Mouse (Mus musculus): Measurements from ENCODE around the gene Sectm1a. TPM values are rescaled to one million over a fixed set of nuclear protein-coding genes. Genes with fewer than 3 reads are reported as not detected.
"Not testable (repeated sequence)": the region's sequence is repeated elsewhere in the genome, so short reads cannot be mapped to it uniquely, and the experiment has no call there.

The Sectm1a gene
- polyA plus RNA-seq, 1 experiment from 2014 or later, result not detected

DNA sequence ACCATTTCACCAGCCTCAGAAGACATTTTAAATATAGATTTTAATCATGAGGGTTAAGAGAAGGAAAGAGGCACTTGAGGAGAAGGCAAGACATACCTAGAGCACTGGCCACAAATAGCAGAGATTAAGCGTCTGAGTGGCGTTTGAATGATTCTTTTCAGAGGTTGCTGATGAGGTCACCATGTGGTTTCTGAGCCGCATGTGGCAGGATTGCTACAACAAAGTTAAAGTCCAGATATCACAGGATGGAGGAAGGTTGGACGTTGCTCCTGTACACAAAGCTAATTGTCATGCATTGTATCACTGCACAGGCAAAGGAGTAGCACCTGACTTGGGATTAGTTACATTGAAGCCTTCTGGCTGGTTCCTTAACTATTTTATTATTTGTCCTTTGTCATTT lies 5.3 kb upstream of the Sectm1a start:
- no peaks in the 10 kb centered on the region for H3K9me3 ChIP-seq (replicated peaks)
- H3K4me2 ChIP-seq, result no peak overlapping the region
- ATAC-seq (ENCODE audit: low FRiP score), result no peak
- no peak overlapping the region for H3K27ac ChIP-seq (replicated peaks)
- H3K4me1 ChIP-seq, result no peaks in the 10 kb centered on the region
- WGBS, result 77% methylated on average over 4 of the region's 4 CpGs
- no peak overlapping the region for H3K9ac ChIP-seq (replicated peaks)
- H3K36me3 ChIP-seq, result no peaks in the 10 kb centered on the region
- H3K27me3 ChIP-seq (replicated peaks), result no peaks in the 10 kb centered on the region
- H3K4me3 ChIP-seq (replicated peaks), result no peak overlapping the region

DNA sequence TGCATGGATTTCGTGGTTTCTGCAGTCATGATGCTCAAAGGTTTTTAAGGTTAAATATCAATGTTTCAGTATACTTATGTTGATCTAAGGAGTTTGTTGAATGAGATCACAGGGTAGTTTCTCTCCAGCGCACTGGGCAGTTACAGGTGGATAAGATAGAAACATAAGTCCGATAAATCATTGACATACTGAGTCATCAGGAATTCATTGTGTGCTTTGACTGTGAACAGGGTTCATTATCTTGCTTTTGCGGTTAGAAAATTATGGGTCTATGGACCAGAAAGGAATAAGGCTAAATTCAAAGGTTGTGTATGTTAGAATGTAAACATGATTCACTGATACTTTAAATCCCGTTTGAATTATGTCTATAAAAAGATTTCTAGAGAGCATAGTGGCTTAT lies 4.2 kb upstream of the Sectm1a start:
- Histone ChIP-seq H3K4me3 (replicated peaks) (no peak overlapping the region), H3K27me3 (replicated peaks) (no peaks in the 10 kb centered on the region), H3K9ac (replicated peaks) (no peak overlapping the region), H3K9me3 (replicated peaks) (no peaks in the 10 kb centered on the region), H3K4me2 (no peak overlapping the region), H3K4me1 (no peaks in the 10 kb centered on the region), H3K36me3 (no peaks in the 10 kb centered on the region), H3K27ac (replicated peaks) (no peak overlapping the region)
- no peak for ATAC-seq (ENCODE audit: low FRiP score)
- 77% methylated on average over 5 of the region's 5 CpGs for WGBS

DNA sequence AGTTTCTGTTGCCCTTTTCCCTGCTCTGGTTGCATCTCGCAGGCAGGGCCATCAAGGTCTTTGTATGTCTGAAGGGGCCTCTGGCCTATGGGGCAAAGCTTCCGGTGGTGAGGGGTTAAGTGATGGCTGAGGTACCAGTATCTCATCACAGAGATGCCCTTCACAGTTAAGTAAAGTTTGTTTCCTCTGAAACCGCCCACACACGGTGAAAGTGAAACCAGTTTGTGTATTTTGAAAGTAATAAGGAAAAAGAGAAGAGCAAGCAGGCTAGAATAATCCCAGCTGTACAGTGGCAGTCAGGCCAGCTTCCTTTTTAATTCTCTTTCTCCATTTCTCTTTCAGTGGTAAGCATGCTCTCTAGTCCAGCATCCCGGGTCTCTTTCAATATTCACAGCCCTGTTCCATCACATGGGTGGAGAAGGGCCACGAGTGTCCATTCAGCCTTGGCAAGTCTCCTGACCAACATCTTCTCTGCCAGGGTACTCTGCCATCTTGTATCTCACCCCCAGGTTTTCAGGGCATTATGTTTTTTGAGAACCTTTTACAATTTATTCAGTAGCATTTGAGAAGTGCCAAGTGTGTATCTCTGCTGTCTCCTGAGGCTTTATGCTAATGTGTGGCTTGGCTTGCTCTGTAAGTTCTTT lies 2.0 kb upstream of the Sectm1a start:
- no peaks in the 10 kb centered on the region for H3K4me1 ChIP-seq
- WGBS, result 78% methylated on average over 6 of the region's 6 CpGs
- H3K27ac ChIP-seq (replicated peaks), result no peak overlapping the region
- H3K9me3 ChIP-seq (replicated peaks), result no peaks in the 10 kb centered on the region
- H3K27me3 ChIP-seq (replicated peaks), result no peaks in the 10 kb centered on the region
- H3K4me2 ChIP-seq, result no peak overlapping the region
- H3K4me3 ChIP-seq (replicated peaks), result no peak overlapping the region
- no peaks in the 10 kb centered on the region for H3K36me3 ChIP-seq
- no peak overlapping the region for H3K9ac ChIP-seq (replicated peaks)
- ATAC-seq (ENCODE audit: low FRiP score), result no peak

DNA sequence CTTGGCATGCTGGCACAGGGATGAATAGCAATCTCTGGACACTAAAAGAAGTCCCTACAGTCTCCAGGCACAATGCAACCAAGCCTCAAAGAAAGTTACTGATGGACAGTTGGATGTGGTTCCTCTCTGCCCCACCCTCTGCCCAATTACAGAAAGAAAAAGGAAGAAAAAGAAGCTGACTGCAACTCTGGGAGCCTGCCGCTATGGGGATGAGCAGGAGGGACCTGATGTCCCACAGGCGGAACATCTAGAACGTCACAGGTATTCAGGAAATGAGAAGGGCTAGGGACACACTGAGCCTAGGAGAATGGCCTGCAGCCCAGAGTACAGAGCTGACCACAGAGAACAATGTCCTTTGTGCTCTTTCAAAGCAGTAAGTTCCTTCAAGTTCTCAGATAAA lies 1.2 kb upstream of the Sectm1a start:
- ATAC-seq (ENCODE audit: low FRiP score), result no peak
- 88% methylated on average over 3 of the region's 3 CpGs for WGBS
- Histone ChIP-seq H3K36me3 (no peaks in the 10 kb centered on the region), H3K9ac (replicated peaks) (no peak overlapping the region), H3K27me3 (replicated peaks) (no peaks in the 10 kb centered on the region), H3K9me3 (replicated peaks) (no peaks in the 10 kb centered on the region), H3K4me2 (no peak overlapping the region), H3K27ac (replicated peaks) (no peak overlapping the region), H3K4me1 (no peaks in the 10 kb centered on the region), H3K4me3 (replicated peaks) (no peak overlapping the region)

DNA sequence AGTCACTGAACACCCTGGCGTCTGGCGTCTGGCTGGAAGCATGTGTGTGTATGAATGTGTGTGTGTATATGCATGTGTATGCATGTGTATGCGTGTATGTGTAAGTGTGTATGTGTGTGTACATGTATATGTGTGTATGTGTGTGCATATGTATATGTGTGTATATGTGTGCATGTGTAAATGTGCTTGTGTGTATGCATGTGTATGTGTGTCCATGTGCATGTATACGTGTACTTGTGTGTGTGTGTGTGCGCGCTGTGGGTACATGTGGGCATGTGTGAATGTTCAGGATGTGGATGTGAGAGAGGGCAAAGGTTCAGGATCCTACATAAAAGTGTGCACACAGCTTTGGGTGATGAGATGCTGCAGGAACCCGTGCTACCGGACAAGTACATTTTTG lies 690 bp downstream of the Sectm1a start:
- ATAC-seq (ENCODE audit: low FRiP score), result no peak
- H3K36me3 ChIP-seq, result no peaks in the 10 kb centered on the region
- H3K9ac ChIP-seq (replicated peaks), result no peak overlapping the region
- H3K4me3 ChIP-seq (replicated peaks), result no peak overlapping the region
- WGBS, result 95% methylated on average over 8 of the region's 8 CpGs
- no peaks in the 10 kb centered on the region for H3K9me3 ChIP-seq (replicated peaks)
- no peak overlapping the region for H3K4me2 ChIP-seq
- no peak overlapping the region for H3K27ac ChIP-seq (replicated peaks)
- H3K4me1 ChIP-seq, result no peaks in the 10 kb centered on the region
- no peaks in the 10 kb centered on the region for H3K27me3 ChIP-seq (replicated peaks)

DNA sequence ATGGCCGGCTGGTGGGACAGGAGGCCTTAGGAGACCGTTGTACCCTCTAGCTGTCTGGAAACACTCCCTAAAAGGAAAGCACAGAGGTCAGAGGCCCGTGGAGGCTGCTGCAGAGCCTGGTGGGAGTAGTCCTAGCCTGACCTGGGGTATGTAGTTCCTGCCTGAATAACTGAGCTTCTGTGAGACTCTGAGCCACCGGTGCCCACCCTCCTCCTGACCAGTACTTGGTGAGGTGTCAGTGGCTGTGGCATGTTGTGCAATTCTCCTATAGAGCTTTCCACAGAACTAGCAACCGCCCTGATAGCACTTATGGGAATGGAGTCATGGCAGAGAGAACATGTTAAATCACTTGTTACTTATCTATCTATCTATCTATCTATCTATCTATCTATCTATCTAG lies 5.4 kb downstream of the Sectm1a start:
- Histone ChIP-seq H3K9ac (replicated peaks) (no peak overlapping the region), H3K4me2 (no peak overlapping the region), H3K27ac (replicated peaks) (no peak overlapping the region), H3K36me3 (no peaks in the 10 kb centered on the region), H3K9me3 (replicated peaks) (no peaks in the 10 kb centered on the region), H3K4me3 (replicated peaks) (no peak overlapping the region), H3K27me3 (replicated peaks) (no peaks in the 10 kb centered on the region), H3K4me1 (no peaks in the 10 kb centered on the region)
- 73% methylated on average over 5 of the region's 5 CpGs for WGBS
- ATAC-seq (ENCODE audit: low FRiP score), result no peak

DNA sequence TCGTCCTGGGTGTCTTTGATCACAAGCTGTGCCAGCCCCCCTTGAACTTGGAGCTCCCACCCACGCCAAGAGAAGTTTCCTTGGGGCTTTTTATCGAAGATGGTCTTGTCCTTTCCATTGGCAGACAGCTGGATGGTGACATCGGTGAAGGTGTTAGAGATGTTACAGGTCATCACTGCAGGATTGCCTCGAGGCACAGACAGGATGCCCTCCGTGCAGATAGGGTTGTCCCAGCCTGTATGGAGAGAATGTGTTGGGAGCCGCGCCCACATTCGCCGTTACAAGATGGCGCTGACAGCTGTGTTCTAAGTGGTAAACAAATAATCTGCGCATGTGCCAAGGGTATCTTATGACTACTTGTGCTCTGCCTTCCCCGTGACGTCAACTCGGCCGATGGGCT lies 11.4 kb downstream of the Sectm1a start:
- not testable (repeated sequence) for H3K4me1 ChIP-seq; H3K4me3 ChIP-seq (replicated peaks); H3K9me3 ChIP-seq (replicated peaks); H3K9ac ChIP-seq (replicated peaks); H3K27me3 ChIP-seq (replicated peaks); H3K4me2 ChIP-seq; H3K36me3 ChIP-seq; H3K27ac ChIP-seq (replicated peaks); ATAC-seq (ENCODE audit: low FRiP score)
- 94% methylated on average over 12 of the region's 16 CpGs for WGBS

DNA sequence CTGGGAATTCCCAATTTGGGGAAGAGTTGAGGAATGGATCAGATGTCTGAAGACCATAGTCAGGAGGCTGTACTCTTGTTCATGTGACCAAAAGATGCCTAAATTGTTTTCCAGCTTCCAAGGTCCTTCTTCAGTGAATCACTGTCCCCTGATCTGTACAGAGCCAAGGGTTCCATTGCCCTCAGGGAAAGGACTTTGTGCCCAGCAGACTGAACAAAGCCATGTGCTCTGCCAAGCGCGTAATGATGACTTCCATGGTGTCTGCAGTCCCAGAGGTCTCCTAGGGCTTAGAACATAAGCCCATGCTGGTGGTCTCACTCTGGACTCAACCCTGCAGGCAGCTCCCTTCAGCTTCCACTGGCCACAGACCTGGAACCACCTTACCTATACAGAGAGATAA lies 13.1 kb downstream of the Sectm1a start:
- no peak overlapping the region for H3K27ac ChIP-seq (replicated peaks)
- H3K4me2 ChIP-seq, result no peak overlapping the region
- no peak for ATAC-seq (ENCODE audit: low FRiP score)
- 90% methylated on average over 2 of the region's 2 CpGs for WGBS
- no peaks in the 10 kb centered on the region for H3K9me3 ChIP-seq (replicated peaks)
- H3K27me3 ChIP-seq (replicated peaks), result no peaks in the 10 kb centered on the region
- no peaks in the 10 kb centered on the region for H3K36me3 ChIP-seq
- no peak overlapping the region for H3K4me3 ChIP-seq (replicated peaks)
- H3K4me1 ChIP-seq, result no peaks in the 10 kb centered on the region
- H3K9ac ChIP-seq (replicated peaks), result no peak overlapping the region

DNA sequence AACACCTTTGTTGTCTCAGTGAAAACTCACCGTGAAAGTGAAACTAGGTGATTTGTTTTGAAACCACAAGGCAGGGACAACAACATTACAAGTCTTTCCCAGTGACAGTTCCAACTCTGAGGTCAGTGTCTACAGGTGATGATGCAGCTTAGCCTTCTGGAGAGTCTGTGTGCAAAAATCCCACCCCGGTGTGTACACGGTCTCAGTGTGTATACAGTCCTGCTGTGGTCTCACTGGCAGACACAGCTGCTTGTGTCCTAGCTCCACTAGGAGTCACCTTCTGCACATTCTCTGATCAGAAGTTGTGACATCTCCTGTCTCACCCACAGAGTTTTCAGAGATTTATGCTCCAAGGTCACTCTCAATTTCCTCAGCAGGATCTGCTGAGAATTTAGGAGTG lies 16.8 kb downstream of the Sectm1a start:
- H3K9me3 ChIP-seq (replicated peaks), result no peaks in the 10 kb centered on the region
- no peak overlapping the region for H3K4me3 ChIP-seq (replicated peaks)
- WGBS, result 83% methylated on average over 3 of the region's 3 CpGs
- no peaks in the 10 kb centered on the region for H3K27me3 ChIP-seq (replicated peaks)
- no peak overlapping the region for H3K4me2 ChIP-seq
- no peaks in the 10 kb centered on the region for H3K4me1 ChIP-seq
- no peak overlapping the region for H3K9ac ChIP-seq (replicated peaks)
- ATAC-seq (ENCODE audit: low FRiP score), result no peak
- H3K27ac ChIP-seq (replicated peaks), result no peak overlapping the region
- no peaks in the 10 kb centered on the region for H3K36me3 ChIP-seq

DNA sequence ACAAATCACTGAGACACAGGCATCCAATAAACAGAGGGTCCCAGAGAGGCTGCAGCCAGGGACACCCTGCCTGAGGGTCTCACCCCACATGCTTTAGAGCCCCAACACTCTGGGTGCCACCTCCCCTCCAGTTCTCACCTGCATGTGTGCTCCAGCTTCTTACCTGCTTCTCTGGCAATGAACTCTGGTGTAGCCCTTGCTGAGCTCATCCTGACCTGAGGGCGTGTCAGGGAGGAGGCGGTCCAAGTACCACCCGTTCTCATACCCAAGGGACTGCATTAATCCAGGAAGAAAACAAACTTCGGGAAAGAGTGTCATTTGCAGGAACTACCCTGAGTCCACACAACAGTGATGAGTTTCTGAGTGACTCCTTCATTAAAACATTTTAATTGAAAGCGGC lies 17.6 kb downstream of the Sectm1a start, which contains the start of gene Sectm1b:
Gene Sectm1b, minus strand, starts transcription at position 191 of the 400 bp plus-strand sequence.
- no peak within 1 kb of the TSS for H3K27ac ChIP-seq (replicated peaks)
- H3K4me3 ChIP-seq (replicated peaks), result no peak within 1 kb of the TSS
- no peak within 1 kb of the TSS for H3K9ac ChIP-seq (replicated peaks)
- no peaks in the 10 kb centered on the region for H3K36me3 ChIP-seq
- 79% methylated on average over 5 of the region's 5 CpGs for WGBS
- H3K9me3 ChIP-seq (replicated peaks), result no peaks in the 10 kb centered on the region
- H3K27me3 ChIP-seq (replicated peaks), result no peaks in the 10 kb centered on the region
- H3K4me1 ChIP-seq, result no peaks in the 10 kb centered on the region
- no peak within 1 kb of the TSS for H3K4me2 ChIP-seq
- no peak for ATAC-seq (ENCODE audit: low FRiP score)

DNA sequence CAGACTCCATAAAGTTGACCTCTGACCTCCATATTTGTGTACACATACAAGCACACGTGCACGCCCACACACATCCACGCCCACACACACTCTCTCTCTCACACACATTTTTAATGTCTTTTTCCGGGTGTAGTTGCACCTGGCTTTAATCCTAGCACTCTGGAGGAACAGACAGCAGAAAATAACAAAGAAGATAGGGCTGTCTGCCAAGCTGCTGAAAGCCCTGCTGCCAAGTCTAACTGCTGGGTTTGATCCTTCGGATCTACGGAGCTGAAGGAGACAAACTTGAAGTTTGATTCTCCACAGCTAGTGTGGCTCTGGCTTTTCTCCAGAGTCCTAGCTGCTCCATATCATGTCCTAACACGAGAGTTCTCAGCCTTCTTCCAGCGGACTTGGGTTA lies 19.4 kb downstream of the Sectm1a start:
- Histone ChIP-seq H3K4me2 (no peak overlapping the region), H3K9ac (replicated peaks) (no peak overlapping the region), H3K4me1 (no peaks in the 10 kb centered on the region), H3K9me3 (replicated peaks) (no peaks in the 10 kb centered on the region), H3K27ac (replicated peaks) (no peak overlapping the region), H3K36me3 (no peaks in the 10 kb centered on the region), H3K27me3 (replicated peaks) (no peaks in the 10 kb centered on the region), H3K4me3 (replicated peaks) (no peak overlapping the region)
- no peak for ATAC-seq (ENCODE audit: low FRiP score)
- WGBS, result 78% methylated on average over 8 of the region's 8 CpGs

DNA sequence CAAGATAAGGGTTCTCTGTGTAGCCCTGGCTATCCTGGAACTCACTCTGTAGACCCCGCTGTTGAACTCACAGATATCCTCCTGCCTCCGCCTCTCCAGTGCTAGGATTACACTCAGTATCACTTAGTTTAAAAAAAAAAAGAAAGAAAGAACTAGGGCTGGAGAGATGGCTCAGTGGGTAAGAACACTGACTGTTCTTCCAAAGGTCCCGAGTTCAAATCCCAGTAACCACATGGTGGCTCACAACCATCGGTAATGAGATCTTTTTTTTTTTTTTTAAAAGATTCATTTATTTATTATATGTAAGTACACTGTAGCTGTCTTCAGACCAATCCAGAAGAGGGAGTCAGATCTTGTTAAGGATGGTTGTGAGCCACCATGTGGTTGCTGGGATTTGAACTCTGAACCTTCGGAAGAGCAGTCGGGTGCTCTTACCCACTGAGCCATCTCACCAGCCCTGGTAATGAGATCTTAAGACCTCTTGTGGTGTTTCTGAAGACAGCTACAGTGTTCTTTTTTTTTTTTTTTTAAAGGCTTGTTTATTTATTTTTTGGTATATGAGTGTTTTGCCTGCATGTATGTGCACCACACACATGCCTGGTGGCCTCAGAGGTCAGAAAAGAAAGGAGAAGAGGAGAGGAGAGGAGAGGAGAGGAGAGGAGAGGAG lies 20.5 kb downstream of the Sectm1a start:
- not testable (repeated sequence) for H3K9ac ChIP-seq (replicated peaks); H3K27me3 ChIP-seq (replicated peaks); H3K27ac ChIP-seq (replicated peaks); H3K9me3 ChIP-seq (replicated peaks); H3K4me3 ChIP-seq (replicated peaks); H3K36me3 ChIP-seq; ATAC-seq (ENCODE audit: low FRiP score); H3K4me1 ChIP-seq; H3K4me2 ChIP-seq
- WGBS, result 99% methylated on average over 6 of the region's 6 CpGs
